Mouse (Mus musculus): ENCODE measurements around the gene Tbl1xr1.
A peak's percentile ranks its signal among the peaks of the same experiment; 100 is the strongest.

Gene Tbl1xr1

GRCm38 (mm10) chr3:22089825-22090224 is 13.4 kb downstream of the Tbl1xr1 start:
- DNase-seq (ENCODE audit: low read depth, low spot score): peak; percentile 22

GRCm38 (mm10) chr3:22090431-22091265 is 14.2 kb downstream of the Tbl1xr1 start:
- DNase-seq (ENCODE audit: low read depth, low spot score): peak; percentile 44

GRCm38 (mm10) chr3:22091266-22091550 is 14.8 kb downstream of the Tbl1xr1 start:
- DNase-seq (ENCODE audit: low read depth, low spot score): no peak

- DNase-seq (ENCODE audit: low read depth, low spot score): no peak
Observed at GRCm38 (mm10) chr3:22091681-22092080, 15.2 kb downstream of the Tbl1xr1 start.

- DNase-seq (ENCODE audit: low read depth, low spot score): no peak
Observed at GRCm38 (mm10) chr3:22092784-22093183, 16.3 kb downstream of the Tbl1xr1 start.

- peak; percentile 35 for DNase-seq (ENCODE audit: low read depth, low spot score)
Observed at GRCm38 (mm10) chr3:22103986-22104515, 27.6 kb downstream of the Tbl1xr1 start.

GRCm38 (mm10) chr3:22105471-22105870 is 29.0 kb downstream of the Tbl1xr1 start:
- no peak for DNase-seq (ENCODE audit: low read depth, low spot score)

GRCm38 (mm10) chr3:22108013-22108412 is 31.6 kb downstream of the Tbl1xr1 start:
- DNase-seq (ENCODE audit: low read depth, low spot score): no peak

- no peak for DNase-seq (ENCODE audit: low read depth, low spot score)
Observed at GRCm38 (mm10) chr3:22109651-22110050, 33.2 kb downstream of the Tbl1xr1 start.

- no peak for DNase-seq (ENCODE audit: low read depth, low spot score)
Observed at GRCm38 (mm10) chr3:22113773-22114172, 37.3 kb downstream of the Tbl1xr1 start.

- no peak for DNase-seq (ENCODE audit: low read depth, low spot score)
Observed at GRCm38 (mm10) chr3:22115221-22115620, 38.8 kb downstream of the Tbl1xr1 start.

- no peak for DNase-seq (ENCODE audit: low read depth, low spot score)
Observed at GRCm38 (mm10) chr3:22115678-22116077, 39.2 kb downstream of the Tbl1xr1 start.

GRCm38 (mm10) chr3:22116188-22116587 is 39.7 kb downstream of the Tbl1xr1 start:
- DNase-seq (ENCODE audit: low read depth, low spot score): no peak

- no peak for DNase-seq (ENCODE audit: low read depth, low spot score)
Observed at GRCm38 (mm10) chr3:22121741-22122140, 45.3 kb downstream of the Tbl1xr1 start.

- DNase-seq (ENCODE audit: low read depth, low spot score): no peak
Observed at GRCm38 (mm10) chr3:22123145-22123544, 46.7 kb downstream of the Tbl1xr1 start.

GRCm38 (mm10) chr3:22126251-22126826 is 49.9 kb downstream of the Tbl1xr1 start:
- no peak for DNase-seq (ENCODE audit: low read depth, low spot score)

- DNase-seq (ENCODE audit: low read depth, low spot score): no peak
Observed at GRCm38 (mm10) chr3:22131277-22131676, 54.8 kb downstream of the Tbl1xr1 start.

GRCm38 (mm10) chr3:22133626-22134025 is 57.2 kb downstream of the Tbl1xr1 start:
- no peak for DNase-seq (ENCODE audit: low read depth, low spot score)

- DNase-seq (ENCODE audit: low read depth, low spot score): no peak
Observed at GRCm38 (mm10) chr3:22137793-22138579, 61.5 kb downstream of the Tbl1xr1 start.

- no peak for DNase-seq (ENCODE audit: low read depth, low spot score)
Observed at GRCm38 (mm10) chr3:22138580-22139099, 62.2 kb downstream of the Tbl1xr1 start.

GRCm38 (mm10) chr3:22140111-22140658 is 63.7 kb downstream of the Tbl1xr1 start:
- no peak for DNase-seq (ENCODE audit: low read depth, low spot score)

Measured in 3T3-L1 (cell line).